Mouse (Mus musculus) erythroblast, adult 5-6 weeks (primary cell): ENCODE results near the gene Pou3f3. TPM values are rescaled to one million over a fixed set of nuclear protein-coding genes. Genes with fewer than 3 reads are reported as not detected.

Source experiments
- ATAC-seq: replicated peaks from 2 replicates; pipeline ENCODE4 v1.8.0; 2016; ENCODE audit warnings: moderate number of reproducible peaks, mild to moderate bottlenecking, moderate TSS enrichment, inconsistent platforms; ENCODE audit not compliant: poor library complexity, low FRiP score, severe bottlenecking
- total RNA-seq, 2 experiments: library from RNA; stranded (forward) in 1 of 2; stranded (reverse) in 1 of 2; fragments of 150-400 nt in 1 of 2; fragments of 200-764, 138-1000 nt in 1 of 2; gene quantifications; 2 replicates each; pipeline versions ENCODE4 v1.2.3 to v1.2.4; 2015 to 2017; ENCODE audit warnings: low replicate concordance in 2 of 2

Gene Pou3f3
- total RNA-seq, 2 experiments from 2014 or later = not detected

DNA sequence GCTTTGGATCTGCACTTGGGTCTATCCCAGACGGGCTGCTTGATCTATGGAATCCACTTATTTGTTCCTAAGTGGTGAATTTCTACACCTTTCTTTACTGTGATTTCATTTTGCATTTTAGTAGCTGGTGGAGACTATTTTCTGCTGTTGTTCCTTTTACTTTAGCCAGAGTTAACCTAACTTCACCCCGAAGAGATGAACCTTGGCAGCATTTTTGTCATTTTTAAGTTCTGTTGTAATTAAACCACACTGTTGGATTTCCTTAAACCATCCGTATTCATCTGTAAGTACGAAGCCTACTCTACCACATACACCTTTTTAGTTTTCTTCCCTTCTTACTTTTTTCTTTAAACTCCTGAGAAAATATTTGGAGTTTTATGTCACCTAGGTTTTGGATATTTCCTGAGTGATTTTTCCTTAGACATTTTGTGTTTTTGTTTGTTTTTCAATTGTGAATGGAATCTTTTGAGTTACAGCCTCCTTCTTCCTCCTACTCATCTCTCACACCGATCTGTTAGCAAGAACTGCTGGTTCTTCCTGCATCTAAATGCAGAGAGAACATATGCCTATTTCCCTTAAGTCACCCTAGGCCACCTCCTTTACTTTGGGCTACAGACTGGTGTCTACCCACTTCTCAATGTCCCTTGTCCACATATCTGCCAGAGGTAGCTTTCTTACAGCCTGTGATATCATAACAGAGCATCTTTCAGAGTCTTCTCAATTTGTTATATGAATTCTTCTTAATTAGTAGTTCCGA lies 54.1 kb downstream of the Pou3f3 start:
- ATAC-seq = no peak

Other genes with a start within 250 kb of the Pou3f3 start
- 3.3 and 13.8 TPM in 2 replicates for gene Mrps9, start 155.5 kb downstream of the Pou3f3 start, total RNA-seq (2015; ENCODE audit: low replicate concordance)
- 8.8 and 16.5 TPM in 2 replicates for gene Mrps9, start 155.5 kb downstream of the Pou3f3 start, total RNA-seq (2017; ENCODE audit: low replicate concordance)